Mouse (Mus musculus): ENCODE measurements around the gene Mt1. TPM values are rescaled to one million over a fixed set of nuclear protein-coding genes. Genes with fewer than 3 reads are reported as not detected.

Mt1 gene
- polyA plus RNA-seq, 1 experiment from 2014 or later = 438 TPM

- ATAC-seq (ENCODE audit: insufficient number of reproducible peaks, insufficient read depth, low FRiP score, low read depth) = no peak
- Histone ChIP-seq H3K36me3 (ENCODE audit: control insufficient read depth, insufficient read depth, low read length) (no peaks in the 10 kb centered on the region), H3K4me1 (ENCODE audit: control insufficient read depth in 2 of 2, insufficient read depth in 2 of 2, low read length in 2 of 2) (peaks cover 11 to 12% of the 10 kb centered on the region in 2 experiments; a peak in 3 of 4 replicates), H3K27ac (replicated peaks in 1 of 2; ENCODE audit: control insufficient read depth in 1 of 2, insufficient read depth in 1 of 2, low read depth in 2 of 2, low read length in 2 of 2) (no peak overlapping the region), H3K27me3 (ENCODE audit: control insufficient read depth, insufficient read depth, low read length) (peaks cover 73% of the 10 kb centered on the region), H3K9ac (ENCODE audit: low read length) (no peak overlapping the region), H3K4me2 (ENCODE audit: low read length) (no peak overlapping the region), H3K9me3 (ENCODE audit: control insufficient read depth, low read length) (no peaks in the 10 kb centered on the region), H3K4me3 (ENCODE audit: control insufficient read depth in 1 of 2, insufficient read depth in 1 of 2, low read depth in 1 of 2, low read length in 2 of 2) (no peak overlapping the region; a peak in 1 of 4 replicates)
- WGBS = 58% methylated on average over 11 of the region's 11 CpGs
These were observed 5.0 kb upstream of the Mt1 start for GRCm38 (mm10) chr8:94173848-94174403.

- WGBS = 41% methylated on average over 7 of the region's 7 CpGs
- H3K4me1 ChIP-seq (ENCODE audit: control insufficient read depth in 2 of 2, insufficient read depth in 2 of 2, low read length in 2 of 2) = peaks cover 12 to 15% of the 10 kb centered on the region in 2 experiments
- ATAC-seq (ENCODE audit: insufficient number of reproducible peaks, insufficient read depth, low FRiP score, low read depth) = no peak
- no peak overlapping the region for H3K4me3 ChIP-seq (ENCODE audit: control insufficient read depth in 1 of 2, insufficient read depth in 1 of 2, low read depth in 1 of 2, low read length in 2 of 2)
- H3K9ac ChIP-seq (ENCODE audit: low read length) = no peak overlapping the region
- no peak overlapping the region for H3K4me2 ChIP-seq (ENCODE audit: low read length)
- H3K27me3 ChIP-seq (ENCODE audit: control insufficient read depth, insufficient read depth, low read length) = peaks cover 71% of the 10 kb centered on the region
- H3K36me3 ChIP-seq (ENCODE audit: control insufficient read depth, insufficient read depth, low read length) = no peaks in the 10 kb centered on the region
- no peak overlapping the region for H3K27ac ChIP-seq (replicated peaks in 1 of 2; ENCODE audit: control insufficient read depth in 1 of 2, insufficient read depth in 1 of 2, low read depth in 2 of 2, low read length in 2 of 2)
- H3K9me3 ChIP-seq (ENCODE audit: control insufficient read depth, low read length) = no peaks in the 10 kb centered on the region
These were observed 4.2 kb upstream of the Mt1 start for GRCm38 (mm10) chr8:94174619-94175213.

GRCm38 (mm10) chr8:94177716-94178390 lies 1.0 kb upstream of the Mt1 start:
- H3K4me1 ChIP-seq (ENCODE audit: control insufficient read depth in 2 of 2, insufficient read depth in 2 of 2, low read length in 2 of 2) = peaks cover 11 to 15% of the 10 kb centered on the region in 2 experiments; a peak in 3 of 4 replicates
- no peak overlapping the region for H3K4me3 ChIP-seq (ENCODE audit: control insufficient read depth in 1 of 2, insufficient read depth in 1 of 2, low read depth in 1 of 2, low read length in 2 of 2)
- ATAC-seq (ENCODE audit: insufficient number of reproducible peaks, insufficient read depth, low FRiP score, low read depth) = no peak
- WGBS = 70% methylated on average over 7 of the region's 7 CpGs
- H3K27me3 ChIP-seq (ENCODE audit: control insufficient read depth, insufficient read depth, low read length) = peaks cover 60% of the 10 kb centered on the region
- no peak overlapping the region for H3K27ac ChIP-seq (replicated peaks in 1 of 2; ENCODE audit: control insufficient read depth in 1 of 2, insufficient read depth in 1 of 2, low read depth in 2 of 2, low read length in 2 of 2)
- no peak overlapping the region for H3K4me2 ChIP-seq (ENCODE audit: low read length)
- no peak overlapping the region for H3K9ac ChIP-seq (ENCODE audit: low read length)
- no peaks in the 10 kb centered on the region for H3K9me3 ChIP-seq (ENCODE audit: control insufficient read depth, low read length)
- H3K36me3 ChIP-seq (ENCODE audit: control insufficient read depth, insufficient read depth, low read length) = no peaks in the 10 kb centered on the region

GRCm38 (mm10) chr8:94179713-94180560 lies 1.1 kb downstream of the Mt1 start:
- Histone ChIP-seq H3K4me1 (ENCODE audit: control insufficient read depth in 2 of 2, insufficient read depth in 2 of 2, low read length in 2 of 2) (peaks cover 10 to 18% of the 10 kb centered on the region in 2 experiments), H3K27ac (replicated peaks in 1 of 2; ENCODE audit: control insufficient read depth in 1 of 2, insufficient read depth in 1 of 2, low read depth in 2 of 2, low read length in 2 of 2) (peak overlapping the region in 1 of 2 experiments; percentile 83; a peak in 1 of 4 replicates), H3K9me3 (ENCODE audit: control insufficient read depth, low read length) (no peaks in the 10 kb centered on the region), H3K9ac (ENCODE audit: low read length) (peak overlapping the region; percentile 82), H3K36me3 (ENCODE audit: control insufficient read depth, insufficient read depth, low read length) (no peaks in the 10 kb centered on the region), H3K4me2 (ENCODE audit: low read length) (peak overlapping the region; percentile 84), H3K4me3 (ENCODE audit: control insufficient read depth in 1 of 2, insufficient read depth in 1 of 2, low read depth in 1 of 2, low read length in 2 of 2) (peak overlapping the region; percentile 55 to 59), H3K27me3 (ENCODE audit: control insufficient read depth, insufficient read depth, low read length) (peaks cover 57% of the 10 kb centered on the region)
- 6% methylated on average over 25 of the region's 25 CpGs for WGBS
- no peak for ATAC-seq (ENCODE audit: insufficient number of reproducible peaks, insufficient read depth, low FRiP score, low read depth)

GRCm38 (mm10) chr8:94180561-94180908 lies 1.7 kb downstream of the Mt1 start:
- peaks cover 10 to 18% of the 10 kb centered on the region in 2 experiments for H3K4me1 ChIP-seq (ENCODE audit: control insufficient read depth in 2 of 2, insufficient read depth in 2 of 2, low read length in 2 of 2)
- H3K27me3 ChIP-seq (ENCODE audit: control insufficient read depth, insufficient read depth, low read length) = peaks cover 53% of the 10 kb centered on the region
- peak overlapping the region in 1 of 2 experiments; percentile 59; a peak in 2 of 4 replicates for H3K4me3 ChIP-seq (ENCODE audit: control insufficient read depth in 1 of 2, insufficient read depth in 1 of 2, low read depth in 1 of 2, low read length in 2 of 2)
- no peaks in the 10 kb centered on the region for H3K36me3 ChIP-seq (ENCODE audit: control insufficient read depth, insufficient read depth, low read length)
- no peak overlapping the region for H3K27ac ChIP-seq (replicated peaks in 1 of 2; ENCODE audit: control insufficient read depth in 1 of 2, insufficient read depth in 1 of 2, low read depth in 2 of 2, low read length in 2 of 2)
- no peak overlapping the region; the same call in 1 of the 2 replicates for H3K9ac ChIP-seq (ENCODE audit: low read length)
- no peaks in the 10 kb centered on the region for H3K9me3 ChIP-seq (ENCODE audit: control insufficient read depth, low read length)
- ATAC-seq (ENCODE audit: insufficient number of reproducible peaks, insufficient read depth, low FRiP score, low read depth) = no peak
- WGBS = 91% methylated on average over 1 of the region's 1 CpGs
- peak overlapping the region; percentile 84 for H3K4me2 ChIP-seq (ENCODE audit: low read length)

- WGBS = 73% methylated on average over 13 of the region's 13 CpGs
These were observed 3.4 kb downstream of the Mt1 start for GRCm38 (mm10) chr8:94182055-94182929.

More at GRCm38 (mm10) chr8:94182055-94182929, 3.4 kb downstream of the Mt1 start:
- Histone ChIP-seq H3K9me3 (ENCODE audit: control insufficient read depth, low read length) (no peaks in the 10 kb centered on the region), H3K4me3 (ENCODE audit: control insufficient read depth in 1 of 2, insufficient read depth in 1 of 2, low read depth in 1 of 2, low read length in 2 of 2) (peak overlapping the region in 1 of 2 experiments; percentile 18; a peak in 2 of 4 replicates), H3K27ac (replicated peaks in 1 of 2; ENCODE audit: control insufficient read depth in 1 of 2, insufficient read depth in 1 of 2, low read depth in 2 of 2, low read length in 2 of 2) (no peak overlapping the region), H3K9ac (ENCODE audit: low read length) (peak overlapping the region; percentile 44), H3K4me2 (ENCODE audit: low read length) (peak overlapping the region; percentile 59), H3K27me3 (ENCODE audit: control insufficient read depth, insufficient read depth, low read length) (peaks cover 46% of the 10 kb centered on the region), H3K4me1 (ENCODE audit: control insufficient read depth in 2 of 2, insufficient read depth in 2 of 2, low read length in 2 of 2) (peaks cover 17 to 26% of the 10 kb centered on the region in 2 experiments), H3K36me3 (ENCODE audit: control insufficient read depth, insufficient read depth, low read length) (no peaks in the 10 kb centered on the region)
- ATAC-seq (ENCODE audit: insufficient number of reproducible peaks, insufficient read depth, low FRiP score, low read depth) = no peak

Data from heart, embryonic 14.5 days (tissue).